ENCODE assay signal across 17 mouse cellular contexts in genomic region chr16:74591896-74592295, GRCm38 (mm10).
"Had no signal": no experiment of that assay in that cellular context is flagged by ENCODE, and none has a peak within 500 bp of the region (broad histone marks: within the 10 kb centered on the region; RNA-seq: fewer than 3 reads in every experiment).

No protein-coding gene starts in this region.

- H3K27me3 ChIP-seq: lung, embryonic 15.5 days; megakaryocyte, embryonic 14.5 days; midbrain, embryonic 13.5 days; midbrain, embryonic 15.5 days; neural tube, embryonic 12.5 days; stomach, embryonic 15.5 days had no signal

- H3K9ac ChIP-seq: lung, embryonic 15.5 days; midbrain, embryonic 13.5 days; midbrain, embryonic 15.5 days; neural tube, embryonic 12.5 days; stomach, embryonic 15.5 days had no signal

- DNase-seq: lung, adult 18-20 months; lung, postnatal 14 days; lung, postnatal 36 days; right cerebral cortex, postnatal 14 days; thymus, adult 2 months; thymus, postnatal 25 days; thymus, postnatal 4 days had no signal

- H3K4me3 ChIP-seq: lung, embryonic 15.5 days; megakaryocyte, embryonic 14.5 days; midbrain, embryonic 13.5 days; midbrain, embryonic 15.5 days; neural tube, embryonic 12.5 days; stomach, embryonic 15.5 days had no signal

- H3K9me3 ChIP-seq: lung, embryonic 15.5 days; midbrain, embryonic 13.5 days; midbrain, embryonic 15.5 days; neural tube, embryonic 12.5 days; stomach, embryonic 15.5 days had no signal

- H3K4me1 ChIP-seq: lung, embryonic 15.5 days; megakaryocyte, embryonic 14.5 days; midbrain, embryonic 13.5 days; midbrain, embryonic 15.5 days; neural tube, embryonic 12.5 days; stomach, embryonic 15.5 days had no signal

- H3K27ac ChIP-seq: lung, embryonic 15.5 days; macrophage; midbrain, embryonic 13.5 days; midbrain, embryonic 15.5 days; neural tube, embryonic 12.5 days; stomach, embryonic 15.5 days; stomach, postnatal 0 days had no signal

- H3K4me2 ChIP-seq: lung, embryonic 15.5 days; midbrain, embryonic 11.5 days; midbrain, embryonic 13.5 days; midbrain, embryonic 15.5 days; neural tube, embryonic 12.5 days; stomach, embryonic 15.5 days had no signal

- ATAC-seq: lung, postnatal 0 days; midbrain, embryonic 13.5 days; midbrain, embryonic 15.5 days had no signal

- H3K36me3 ChIP-seq: lung, embryonic 15.5 days; midbrain, embryonic 13.5 days; midbrain, embryonic 15.5 days; neural tube, embryonic 12.5 days; stomach, embryonic 15.5 days had no signal
